Mouse (Mus musculus): ENCODE measurements around the gene Fam213a. TPM values are rescaled to one million over a fixed set of nuclear protein-coding genes. Genes with fewer than 3 reads are reported as not detected.

Gene Fam213a
- polyA plus RNA-seq, 1 experiment: 22.1 TPM

DNA sequence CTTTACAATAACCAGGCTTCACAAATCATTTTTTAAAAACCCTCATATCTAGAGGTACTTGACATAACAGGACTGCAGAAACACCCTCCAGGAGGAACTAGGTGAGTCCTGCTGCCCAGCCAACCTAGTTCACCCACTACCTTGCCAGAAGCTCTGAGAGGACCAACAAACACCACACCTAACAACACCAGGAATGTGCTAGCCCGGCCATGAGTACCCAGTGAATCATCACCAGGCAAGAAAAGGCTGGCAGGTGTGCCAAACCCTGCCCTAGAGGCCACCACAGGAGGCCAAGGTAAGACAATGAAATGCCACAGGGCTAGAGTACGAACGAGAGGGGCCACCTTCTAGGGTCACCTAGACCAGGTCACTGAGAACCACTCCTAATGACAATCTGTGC, 17.4 kb downstream of the Fam213a start:
- TF ChIP-seq POLR2A (IDR thresholded peaks at IDR 0.05; ENCODE audit: low read depth, low read length): no peak
- no peak for TF ChIP-seq CTCF (IDR thresholded peaks at IDR 0.05; ENCODE audit: extremely low read depth, insufficient read depth, insufficient read length, insufficient replicate concordance)
- Histone ChIP-seq H3K4me3 (ENCODE audit: extremely low read depth, insufficient read depth, insufficient read length) (no peak overlapping the region), H3K4me1 (ENCODE audit: control insufficient read depth, insufficient read depth, insufficient read length) (peaks cover 15% of the 10 kb centered on the region; the same call in 1 of the 2 replicates), H3K27ac (ENCODE audit: insufficient read depth, low read length) (no peak overlapping the region), H3K27me3 (ENCODE audit: control insufficient read depth, insufficient read depth, low read length) (no peaks in the 10 kb centered on the region), H3K36me3 (ENCODE audit: control insufficient read depth, insufficient read depth, low read length) (no peaks in the 10 kb centered on the region)
- 93% methylated on average over 3 of the region's 3 CpGs for WGBS
- no peak for DNase-seq (ENCODE audit: low read depth in 1 of 2, low spot score in 2 of 2)

DNA sequence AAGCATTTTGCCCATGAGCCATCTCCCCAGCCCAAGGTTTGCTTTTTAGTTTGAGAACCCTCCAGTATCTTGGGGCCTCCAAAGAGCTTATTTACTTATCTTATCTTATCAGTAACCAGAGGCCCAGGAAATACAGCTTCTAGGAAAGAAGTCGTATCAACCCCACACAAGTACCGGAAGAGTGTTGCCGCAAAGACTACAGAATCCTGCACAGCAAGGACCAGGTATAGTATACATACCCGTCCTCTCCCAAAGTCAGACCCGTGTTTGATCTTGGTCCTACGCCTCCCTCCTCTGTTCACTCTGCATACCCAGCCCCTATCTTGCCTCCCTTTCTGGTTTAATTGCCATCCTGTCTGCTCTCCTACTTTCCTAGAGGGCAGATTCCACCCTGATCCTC, 21.1 kb downstream of the Fam213a start:
- Histone ChIP-seq H3K27ac (ENCODE audit: insufficient read depth, low read length) (no peak overlapping the region), H3K4me1 (ENCODE audit: control insufficient read depth, insufficient read depth, insufficient read length) (no peaks in the 10 kb centered on the region), H3K36me3 (ENCODE audit: control insufficient read depth, insufficient read depth, low read length) (no peaks in the 10 kb centered on the region), H3K4me3 (ENCODE audit: extremely low read depth, insufficient read depth, insufficient read length) (no peak overlapping the region), H3K27me3 (ENCODE audit: control insufficient read depth, insufficient read depth, low read length) (no peaks in the 10 kb centered on the region)
- TF ChIP-seq CTCF (IDR thresholded peaks at IDR 0.05; ENCODE audit: extremely low read depth, insufficient read depth, insufficient read length, insufficient replicate concordance): no peak
- no peak for TF ChIP-seq POLR2A (IDR thresholded peaks at IDR 0.05; ENCODE audit: low read depth, low read length)
- DNase-seq (ENCODE audit: low read depth in 1 of 2, low spot score in 2 of 2): no peak
- 69% methylated on average over 6 of the region's 6 CpGs for WGBS

GRCm38 (mm10) chr14:40988780-40989179, 24.8 kb downstream of the Fam213a start:
- TF ChIP-seq CTCF (IDR thresholded peaks at IDR 0.05; ENCODE audit: extremely low read depth, insufficient read depth, insufficient read length, insufficient replicate concordance) (no peak), POLR2A (IDR thresholded peaks at IDR 0.05; ENCODE audit: low read depth, low read length) (no peak)
- no peaks in the 10 kb centered on the region for H3K27me3 ChIP-seq (ENCODE audit: control insufficient read depth, insufficient read depth, low read length)
- no peaks in the 10 kb centered on the region for H3K36me3 ChIP-seq (ENCODE audit: control insufficient read depth, insufficient read depth, low read length)
- no peak overlapping the region for H3K27ac ChIP-seq (ENCODE audit: insufficient read depth, low read length)
- no peak for DNase-seq (ENCODE audit: low read depth in 1 of 2, low spot score in 2 of 2)
- peaks cover 1% of the 10 kb centered on the region; the same call in 1 of the 2 replicates for H3K4me1 ChIP-seq (ENCODE audit: control insufficient read depth, insufficient read depth, insufficient read length)
- 82% methylated on average over 5 of the region's 5 CpGs for WGBS
- no peak overlapping the region for H3K4me3 ChIP-seq (ENCODE audit: extremely low read depth, insufficient read depth, insufficient read length)

- peaks cover 1% of the 10 kb centered on the region; the same call in 1 of the 2 replicates for H3K4me1 ChIP-seq (ENCODE audit: control insufficient read depth, insufficient read depth, insufficient read length)
- H3K4me3 ChIP-seq (ENCODE audit: extremely low read depth, insufficient read depth, insufficient read length): no peak overlapping the region
- no peaks in the 10 kb centered on the region for H3K36me3 ChIP-seq (ENCODE audit: control insufficient read depth, insufficient read depth, low read length)
- H3K27me3 ChIP-seq (ENCODE audit: control insufficient read depth, insufficient read depth, low read length): no peaks in the 10 kb centered on the region
- no peak overlapping the region for H3K27ac ChIP-seq (ENCODE audit: insufficient read depth, low read length)
- TF ChIP-seq POLR2A (IDR thresholded peaks at IDR 0.05; ENCODE audit: low read depth, low read length) (no peak), CTCF (IDR thresholded peaks at IDR 0.05; ENCODE audit: extremely low read depth, insufficient read depth, insufficient read length, insufficient replicate concordance) (no peak)
- no peak for DNase-seq (ENCODE audit: low read depth in 1 of 2, low spot score in 2 of 2)
- 94% methylated on average over 2 of the region's 2 CpGs for WGBS
Measured at GRCm38 (mm10) chr14:40987184-40987583, 26.4 kb downstream of the Fam213a start.

GRCm38 (mm10) chr14:40985635-40986034, 28.0 kb downstream of the Fam213a start:
- 62% methylated on average over 4 of the region's 4 CpGs for WGBS
- no peaks in the 10 kb centered on the region for H3K27me3 ChIP-seq (ENCODE audit: control insufficient read depth, insufficient read depth, low read length)
- no peak for TF ChIP-seq CTCF (IDR thresholded peaks at IDR 0.05; ENCODE audit: extremely low read depth, insufficient read depth, insufficient read length, insufficient replicate concordance)
- no peak for TF ChIP-seq POLR2A (IDR thresholded peaks at IDR 0.05; ENCODE audit: low read depth, low read length)
- H3K4me1 ChIP-seq (ENCODE audit: control insufficient read depth, insufficient read depth, insufficient read length): peaks cover 1% of the 10 kb centered on the region; the same call in 1 of the 2 replicates
- no peaks in the 10 kb centered on the region for H3K36me3 ChIP-seq (ENCODE audit: control insufficient read depth, insufficient read depth, low read length)
- H3K4me3 ChIP-seq (ENCODE audit: extremely low read depth, insufficient read depth, insufficient read length): no peak overlapping the region
- H3K27ac ChIP-seq (ENCODE audit: insufficient read depth, low read length): no peak overlapping the region
- no peak for DNase-seq (ENCODE audit: low read depth in 1 of 2, low spot score in 2 of 2)

DNA sequence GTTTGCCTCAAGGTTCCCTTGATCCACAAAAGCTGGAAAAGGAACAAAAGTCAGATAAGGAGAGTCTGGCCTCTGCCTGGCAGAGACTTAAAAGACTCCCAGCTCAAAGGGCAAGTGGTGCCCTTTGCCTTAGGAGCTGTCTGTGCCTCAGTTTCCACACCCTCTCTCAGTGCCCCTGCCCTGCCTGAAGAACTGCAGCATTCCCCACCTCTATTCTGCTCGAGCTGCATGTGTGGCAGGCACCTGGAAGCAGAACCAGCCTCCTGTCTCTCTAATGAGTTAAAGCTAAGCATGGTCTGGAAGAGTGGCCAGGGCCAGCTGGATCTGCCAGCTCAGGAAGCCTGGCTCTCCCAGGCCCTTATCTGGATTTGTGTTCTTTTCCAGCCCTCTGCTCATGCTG, 33.9 kb downstream of the Fam213a start:
- Histone ChIP-seq H3K27me3 (ENCODE audit: control insufficient read depth, insufficient read depth, low read length) (no peaks in the 10 kb centered on the region), H3K4me1 (ENCODE audit: control insufficient read depth, insufficient read depth, insufficient read length) (no peaks in the 10 kb centered on the region), H3K36me3 (ENCODE audit: control insufficient read depth, insufficient read depth, low read length) (no peaks in the 10 kb centered on the region), H3K4me3 (ENCODE audit: extremely low read depth, insufficient read depth, insufficient read length) (no peak overlapping the region), H3K27ac (ENCODE audit: insufficient read depth, low read length) (no peak overlapping the region)
- WGBS: 79% methylated on average over 1 of the region's 1 CpGs
- peak in 1 of 2 experiments; percentile 1 for DNase-seq (ENCODE audit: low read depth in 1 of 2, low spot score in 2 of 2)
- TF ChIP-seq CTCF (IDR thresholded peaks at IDR 0.05; ENCODE audit: extremely low read depth, insufficient read depth, insufficient read length, insufficient replicate concordance) (no peak), POLR2A (IDR thresholded peaks at IDR 0.05; ENCODE audit: low read depth, low read length) (no peak)

DNA sequence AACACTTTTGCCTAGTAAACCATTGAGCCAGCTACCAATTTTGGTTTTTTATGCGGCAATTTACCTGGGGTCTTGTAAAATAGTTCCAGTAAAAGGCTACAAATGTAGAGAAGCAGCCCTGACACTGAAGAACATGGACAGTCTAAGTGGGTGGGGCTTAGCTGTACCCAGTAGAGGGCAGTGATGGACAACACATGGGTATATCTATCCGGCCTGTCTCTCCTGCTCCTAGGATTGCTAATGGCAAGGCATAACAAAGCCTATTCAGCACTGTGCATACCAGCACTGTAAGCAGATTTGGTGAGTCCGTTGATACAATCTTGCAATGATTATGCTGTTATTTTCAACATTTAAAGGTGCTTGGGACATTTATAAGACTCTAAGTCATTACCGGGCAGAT, 34.6 kb downstream of the Fam213a start:
- H3K4me3 ChIP-seq (ENCODE audit: extremely low read depth, insufficient read depth, insufficient read length): no peak overlapping the region
- no peaks in the 10 kb centered on the region for H3K4me1 ChIP-seq (ENCODE audit: control insufficient read depth, insufficient read depth, insufficient read length)
- TF ChIP-seq CTCF (IDR thresholded peaks at IDR 0.05; ENCODE audit: extremely low read depth, insufficient read depth, insufficient read length, insufficient replicate concordance): peak; percentile 43; the same call in 1 of the 2 replicates
- no peak for TF ChIP-seq POLR2A (IDR thresholded peaks at IDR 0.05; ENCODE audit: low read depth, low read length)
- peak in 1 of 2 experiments; percentile 50 for DNase-seq (ENCODE audit: low read depth in 1 of 2, low spot score in 2 of 2)
- no peaks in the 10 kb centered on the region for H3K36me3 ChIP-seq (ENCODE audit: control insufficient read depth, insufficient read depth, low read length)
- no peaks in the 10 kb centered on the region for H3K27me3 ChIP-seq (ENCODE audit: control insufficient read depth, insufficient read depth, low read length)
- H3K27ac ChIP-seq (ENCODE audit: insufficient read depth, low read length): no peak overlapping the region
- 69% methylated on average over 4 of the region's 4 CpGs for WGBS
